Mouse (Mus musculus): Measurements from ENCODE around the gene Dnlz.

The Dnlz gene

GRCm38 (mm10) chr2:26356678-26357077 is 4.8 kb upstream of the Dnlz start:
- DNase-seq, result no peak

GRCm38 (mm10) chr2:26356231-26356630 is 4.3 kb upstream of the Dnlz start:
- no peak for DNase-seq

GRCm38 (mm10) chr2:26354401-26354800 is 2.5 kb upstream of the Dnlz start:
- DNase-seq, result no peak

GRCm38 (mm10) chr2:26353066-26353980 is 1.4 kb upstream of the Dnlz start:
- peak; percentile 53 for DNase-seq

GRCm38 (mm10) chr2:26352291-26352910 is 491 bp upstream of the Dnlz start:
- DNase-seq, result peak; percentile 60

GRCm38 (mm10) chr2:26348241-26348640 is 3.7 kb downstream of the Dnlz start:
- no peak for DNase-seq

GRCm38 (mm10) chr2:26342609-26343490 is 9.1 kb downstream of the Dnlz start:
- DNase-seq, result no peak

- peak; percentile 67 for DNase-seq
Observed at GRCm38 (mm10) chr2:26342044-26342443, 9.9 kb downstream of the Dnlz start.

GRCm38 (mm10) chr2:26341510-26341981 is 10.4 kb downstream of the Dnlz start:
- no peak for DNase-seq

- peak; percentile 66 for DNase-seq
Observed at GRCm38 (mm10) chr2:26339204-26339551, 12.7 kb downstream of the Dnlz start.

- DNase-seq, result peak; percentile 63
Observed at GRCm38 (mm10) chr2:26338302-26339203, 13.4 kb downstream of the Dnlz start.

GRCm38 (mm10) chr2:26330702-26331101 is 21.2 kb downstream of the Dnlz start:
- DNase-seq, result no peak

GRCm38 (mm10) chr2:26330056-26330468 is 21.8 kb downstream of the Dnlz start:
- no peak for DNase-seq

- no peak for DNase-seq
Observed at GRCm38 (mm10) chr2:26329402-26329801, 22.5 kb downstream of the Dnlz start.

GRCm38 (mm10) chr2:26327852-26328251 is 24.1 kb downstream of the Dnlz start:
- no peak for DNase-seq

- no peak for DNase-seq
Observed at GRCm38 (mm10) chr2:26325386-26326181, 26.3 kb downstream of the Dnlz start.

GRCm38 (mm10) chr2:26324917-26325316 is 27.0 kb downstream of the Dnlz start:
- no peak for DNase-seq

GRCm38 (mm10) chr2:26323589-26324325 is 28.2 kb downstream of the Dnlz start:
- DNase-seq, result no peak

- DNase-seq, result no peak
Observed at GRCm38 (mm10) chr2:26320245-26321185, 31.4 kb downstream of the Dnlz start.
